8 mouse cellular contexts compared by ENCODE assay signal in genomic region chr10:86166854-86167268, GRCm38 (mm10).
DNase-seq lines count a peak whose midpoint lies in the region; ATAC-seq lines count a peak whose summit lies in the region.
"Had no signal": no experiment of that assay in that cellular context is flagged by ENCODE, and none has a peak within 500 bp of the region (broad histone marks: within the 10 kb centered on the region; RNA-seq: fewer than 3 reads in every experiment).

No protein-coding gene starts in this region.

- no peak overlapping the region for H3K9ac ChIP-seq in heart, embryonic 16.5 days (ENCODE audit: low read length)
- H3K9ac ChIP-seq: liver, embryonic 13.5 days had no signal

- no peaks in the 10 kb centered on the region for H3K27me3 ChIP-seq in heart, embryonic 16.5 days (ENCODE audit: control insufficient read depth, insufficient read depth, low read length)
- H3K27me3 ChIP-seq: liver, embryonic 13.5 days had no signal

- no peaks in the 10 kb centered on the region for H3K36me3 ChIP-seq in heart, embryonic 16.5 days (ENCODE audit: control insufficient read depth, insufficient read depth)
- H3K36me3 ChIP-seq: liver, embryonic 13.5 days had no signal

- peak; percentile 69; the same call in 1 of the 2 replicates for ATAC-seq in heart, embryonic 16.5 days (replicated peaks; ENCODE audit: extremely low read depth, insufficient read depth, low FRiP score)

- DNase-seq in right cerebral cortex, postnatal 10 days (ENCODE audit: low spot score in 2 of 2) = peak; percentile 42 to 56
- DNase-seq in right cerebral cortex, adult 18-20 months = no peak
- peak; percentile 44 for DNase-seq in fibroblast of lung, adult 2 months (ENCODE audit: low read depth)
- DNase-seq in lung, adult 18-20 months = peak; percentile 50 to 56
- DNase-seq in skeletal muscle tissue, adult 2 months (ENCODE audit: low read depth, low spot score) = peak; percentile 58
- no peak for DNase-seq in frontal cortex, postnatal 25 days (ENCODE audit: low spot score in 2 of 2)
- DNase-seq: liver, embryonic 13.5 days had no signal

- H3K9me3 ChIP-seq in heart, embryonic 16.5 days (replicated peaks; ENCODE audit: control insufficient read depth, low read length) = no peaks in the 10 kb centered on the region
- H3K9me3 ChIP-seq: liver, embryonic 13.5 days had no signal

- H3K27ac ChIP-seq in heart, embryonic 16.5 days (ENCODE audit: low read length) = peak overlapping the region; percentile 63
- H3K27ac ChIP-seq: liver, embryonic 13.5 days had no signal

- peaks cover 10% of the 10 kb centered on the region for H3K4me1 ChIP-seq in heart, embryonic 16.5 days (ENCODE audit: control insufficient read depth, insufficient read depth, low read length)

- no peak overlapping the region for H3K4me3 ChIP-seq in heart, embryonic 16.5 days (ENCODE audit: low read length)
- H3K4me3 ChIP-seq: liver, embryonic 13.5 days had no signal

- H3K4me2 ChIP-seq in heart, embryonic 16.5 days (ENCODE audit: low read depth, low read length) = no peak overlapping the region
- H3K4me2 ChIP-seq: liver, embryonic 13.5 days had no signal

- 6% methylated on average over 4 of the region's 4 CpGs for WGBS in heart, embryonic 16.5 days

Comparison
In these comparisons a context has a peak if more than half of its experiments do, and no peak if none do; other contexts are left out.
1. DNase-seq: peak in right cerebral cortex, postnatal 10 days (2 of 2), fibroblast of lung, adult 2 months (single experiment), lung, adult 18-20 months (2 of 2) and skeletal muscle tissue, adult 2 months (single experiment); none in right cerebral cortex, adult 18-20 months (single experiment) and frontal cortex, postnatal 25 days (0 of 2).